Mouse (Mus musculus): ENCODE results near the gene Susd6.

The Susd6 gene

GRCm38 (mm10) chr12:80813872-80814271, 23.6 kb downstream of the Susd6 start:
- no peak for DNase-seq (ENCODE audit: low spot score)

DNA sequence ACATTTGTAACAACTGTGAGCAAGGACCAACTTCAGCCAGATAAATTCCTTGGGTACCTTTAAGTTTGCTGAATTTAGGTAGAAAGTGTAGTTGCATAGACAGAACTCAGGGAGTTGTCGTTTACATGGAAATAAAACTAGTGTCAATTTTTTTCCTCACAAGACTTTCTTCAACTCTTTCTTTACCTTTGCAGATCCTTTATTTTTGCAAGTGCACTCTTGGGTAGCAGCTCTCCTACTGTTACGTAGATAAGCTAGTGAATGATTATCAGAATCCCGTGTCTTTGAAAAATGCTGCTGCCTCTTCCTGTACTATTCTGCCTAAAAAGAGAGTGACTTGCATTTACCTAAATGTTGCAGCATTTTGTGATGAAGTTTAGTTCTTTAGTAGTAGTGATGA, 24.2 kb downstream of the Susd6 start:
- DNase-seq (ENCODE audit: low spot score), result no peak

- no peak for DNase-seq (ENCODE audit: low spot score)
Observed at GRCm38 (mm10) chr12:80815298-80815697, 25.0 kb downstream of the Susd6 start.

GRCm38 (mm10) chr12:80815893-80816292, 25.6 kb downstream of the Susd6 start:
- no peak for DNase-seq (ENCODE audit: low spot score)

DNA sequence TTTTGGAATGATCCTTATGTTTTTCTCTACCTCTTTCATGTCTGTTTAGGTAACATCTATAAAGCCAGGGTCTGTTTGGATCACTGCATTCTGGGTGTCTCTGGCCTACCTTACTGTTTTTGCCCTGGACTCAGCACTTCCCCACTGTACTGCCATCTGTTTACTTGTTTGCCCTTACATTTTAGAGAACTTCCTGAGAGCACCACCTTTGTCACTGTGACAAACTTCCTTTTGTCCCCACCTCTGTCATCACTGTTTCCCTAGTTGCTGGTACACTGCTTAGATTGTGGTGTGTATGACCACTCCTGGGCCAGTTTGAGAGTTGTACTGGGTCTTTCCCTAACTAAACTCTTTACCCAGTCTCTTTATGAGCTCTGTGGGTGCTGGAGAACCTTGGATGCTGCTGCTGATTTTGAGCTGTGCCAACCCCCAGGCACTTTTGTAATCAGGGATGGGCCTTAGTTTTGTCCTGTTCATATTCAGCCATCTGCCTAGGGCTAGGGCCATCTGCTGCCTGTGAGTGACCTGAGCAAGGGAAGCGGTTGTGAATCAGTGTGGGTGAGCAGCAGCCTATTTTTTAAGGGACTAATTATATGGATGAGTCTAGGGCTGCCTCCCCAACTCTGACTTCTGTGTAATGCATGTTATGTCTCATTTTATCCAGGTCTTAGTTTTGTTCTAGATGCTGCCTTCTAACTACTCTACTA, 26.2 kb downstream of the Susd6 start:
- DNase-seq (ENCODE audit: low spot score), result no peak

DNA sequence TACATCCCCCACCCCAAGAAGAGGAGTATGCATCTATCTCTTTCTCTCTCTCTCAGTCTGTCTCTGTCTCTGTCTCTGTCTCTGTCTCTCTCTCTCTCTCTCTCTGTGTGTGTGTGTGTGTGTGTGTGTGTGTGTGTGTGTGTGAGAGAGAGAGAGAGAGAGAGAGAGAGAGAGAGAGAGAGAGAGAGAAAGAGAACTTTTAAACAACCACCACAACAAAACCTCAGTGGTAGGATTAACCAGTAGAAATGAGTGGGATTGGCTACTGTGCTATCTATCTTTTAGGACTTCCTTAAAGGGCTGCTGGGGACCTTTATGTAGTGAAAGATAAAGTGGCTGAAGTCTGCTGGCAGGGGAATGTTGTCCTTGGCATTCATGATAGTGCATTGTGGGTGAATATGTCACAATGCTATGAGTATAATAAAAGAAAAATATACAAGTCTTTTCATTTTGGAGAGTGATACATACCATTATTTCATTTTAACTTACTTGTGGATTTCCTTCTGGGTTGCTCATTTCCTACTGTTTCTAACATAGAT, 27.5 kb downstream of the Susd6 start:
- DNase-seq (ENCODE audit: low spot score), result no peak

GRCm38 (mm10) chr12:80819020-80819419, 28.7 kb downstream of the Susd6 start:
- DNase-seq (ENCODE audit: low spot score), result peak; percentile 61

- peak; percentile 54 for DNase-seq (ENCODE audit: low spot score)
Observed at GRCm38 (mm10) chr12:80821312-80822007, 31.1 kb downstream of the Susd6 start.

DNA sequence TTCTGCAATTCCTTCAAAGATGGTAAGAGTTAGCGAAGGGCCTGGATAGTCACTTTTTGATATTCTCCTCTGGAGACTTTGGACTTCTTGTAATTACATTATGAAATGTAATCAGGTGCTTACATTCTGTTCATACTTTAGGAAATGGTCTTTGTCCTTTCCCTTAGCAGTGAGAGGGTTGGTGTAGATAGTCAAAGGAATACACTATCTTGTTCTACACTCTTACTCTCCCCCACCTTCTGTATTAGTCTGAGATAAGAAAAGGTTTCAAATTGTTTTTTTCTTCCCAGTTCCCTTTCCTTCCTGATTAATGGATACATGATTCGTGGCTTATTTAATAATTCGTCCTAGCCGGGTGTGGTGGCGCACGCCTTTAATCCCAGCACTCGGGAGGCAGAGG, 32.2 kb downstream of the Susd6 start:
- DNase-seq (ENCODE audit: low spot score), result no peak

GRCm38 (mm10) chr12:80824202-80824601, 33.9 kb downstream of the Susd6 start:
- no peak for DNase-seq (ENCODE audit: low spot score)

- no peak for DNase-seq (ENCODE audit: low spot score)
Observed at GRCm38 (mm10) chr12:80826423-80826822, 36.1 kb downstream of the Susd6 start.

GRCm38 (mm10) chr12:80827464-80828015, 37.2 kb downstream of the Susd6 start:
- peak; percentile 66 for DNase-seq (ENCODE audit: low spot score)

- no peak for DNase-seq (ENCODE audit: low spot score)
Observed at GRCm38 (mm10) chr12:80828020-80828419, 37.7 kb downstream of the Susd6 start.

DNA sequence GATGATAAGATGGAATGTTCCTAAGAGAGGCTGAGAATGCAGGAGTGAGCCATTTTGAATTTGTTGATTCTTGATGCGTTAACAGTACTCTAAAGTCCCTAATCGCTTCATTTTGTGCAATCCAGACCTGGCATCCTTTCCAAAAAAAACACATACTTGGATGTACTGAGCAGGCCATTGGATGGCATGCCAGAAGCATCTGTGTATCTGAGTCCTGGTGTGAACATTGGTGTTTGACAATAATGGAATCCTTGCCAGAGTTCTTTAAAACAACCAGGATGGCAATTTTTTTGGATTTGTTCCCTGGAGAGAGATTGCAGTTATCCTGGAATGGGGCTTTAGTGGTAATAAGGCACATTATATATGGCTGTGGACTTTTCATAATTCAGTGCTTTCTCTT, 38.6 kb downstream of the Susd6 start:
- no peak for DNase-seq (ENCODE audit: low spot score)

DNA sequence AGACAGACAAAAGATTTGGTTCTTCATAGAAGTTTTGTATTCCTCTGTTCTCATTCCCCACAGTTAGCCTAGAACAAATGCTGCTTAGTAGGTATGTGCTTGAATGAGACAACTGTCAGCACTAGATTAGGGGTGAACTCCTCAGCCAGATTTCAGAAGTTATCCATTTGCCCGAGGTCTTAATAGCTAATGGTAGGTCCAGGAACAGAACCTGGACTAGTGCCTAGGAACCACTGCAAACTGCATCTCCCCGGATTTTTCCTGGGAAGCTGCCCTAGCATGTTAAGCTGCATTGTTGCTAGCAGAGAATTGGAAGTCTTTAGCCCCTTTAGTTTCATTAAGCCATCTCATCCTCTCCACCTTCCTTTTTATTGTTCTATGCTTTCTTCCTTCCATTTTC, 39.9 kb downstream of the Susd6 start:
- DNase-seq (ENCODE audit: low spot score), result no peak

- no peak for DNase-seq (ENCODE audit: low spot score)
Observed at GRCm38 (mm10) chr12:80830820-80831219, 40.5 kb downstream of the Susd6 start.

DNA sequence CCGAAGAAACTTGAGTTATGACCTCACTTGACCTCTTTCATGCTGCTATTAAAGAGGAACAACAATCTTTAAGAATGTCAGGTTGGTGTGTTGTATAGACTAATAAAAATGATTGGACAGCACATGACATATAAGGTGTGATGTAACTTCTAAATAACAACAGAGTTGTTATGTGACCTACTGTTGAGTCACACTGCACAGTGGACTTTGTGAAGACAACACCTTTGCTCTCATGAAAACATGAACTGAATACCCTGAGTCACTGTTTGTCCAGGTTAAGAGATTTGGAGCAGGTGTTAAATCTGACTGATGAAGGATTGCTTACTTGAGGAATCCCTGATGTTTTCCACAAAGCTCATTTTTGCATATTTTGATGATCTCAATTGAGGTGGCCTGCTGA, 42.0 kb downstream of the Susd6 start:
- DNase-seq (ENCODE audit: low spot score), result no peak

DNA sequence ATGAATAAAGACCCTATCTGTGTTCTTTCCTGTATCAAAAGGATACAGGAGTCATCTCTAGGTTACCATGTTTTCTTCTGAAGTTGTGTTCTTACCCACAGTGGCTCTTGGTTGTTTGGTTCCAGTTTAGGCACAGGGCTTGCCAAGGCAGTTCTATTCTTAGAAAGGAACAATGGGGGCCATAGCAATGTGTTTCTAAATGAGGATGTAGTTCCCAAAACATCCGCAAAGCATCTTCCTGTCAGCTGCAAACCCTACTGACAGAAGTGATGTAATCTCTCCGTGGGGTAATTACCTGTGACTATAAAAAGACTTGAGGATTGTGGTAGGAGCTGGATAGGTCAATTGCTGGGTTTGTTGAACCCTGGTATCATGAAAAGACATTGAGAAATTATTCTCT, 43.2 kb downstream of the Susd6 start:
- DNase-seq (ENCODE audit: low spot score), result peak; percentile 81

DNA sequence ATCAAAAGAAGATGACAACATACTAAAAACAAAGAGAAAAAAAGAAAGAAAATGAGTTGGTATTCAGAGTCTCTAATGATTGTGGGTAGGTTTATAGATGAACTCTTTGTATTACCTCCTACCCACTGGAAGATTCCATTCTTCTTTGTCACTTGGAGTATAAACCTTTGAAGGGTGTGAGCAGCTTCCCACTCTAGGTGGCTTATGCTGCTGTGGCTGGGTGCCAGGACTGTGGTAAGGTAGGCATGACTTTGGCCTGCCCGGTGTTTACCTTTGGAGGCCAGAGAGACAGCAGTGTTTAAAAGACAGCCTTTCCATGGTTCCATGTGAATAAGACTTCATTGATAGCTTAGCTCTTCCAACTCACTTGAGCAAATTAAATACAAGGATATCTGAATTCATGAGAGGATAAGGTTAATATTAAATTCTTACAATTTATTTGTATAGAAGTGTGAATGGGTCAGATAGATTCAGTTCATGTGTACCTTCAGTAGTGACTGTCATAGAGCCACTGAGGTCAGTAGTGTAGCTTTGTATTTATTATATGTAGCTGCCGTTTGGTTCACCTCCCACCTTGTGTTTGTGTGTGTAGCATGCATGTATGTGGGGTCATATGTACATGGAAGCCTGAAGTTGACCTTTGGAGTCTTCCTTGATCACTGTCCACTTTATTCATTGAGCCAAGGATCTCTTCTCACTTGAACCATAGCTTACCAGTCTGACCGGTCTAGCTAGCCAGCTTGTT, 44.0 kb downstream of the Susd6 start:
- peak; percentile 73 for DNase-seq (ENCODE audit: low spot score)

GRCm38 (mm10) chr12:80834901-80835570, 44.7 kb downstream of the Susd6 start:
- no peak for DNase-seq (ENCODE audit: low spot score)

GRCm38 (mm10) chr12:80837614-80838013, 47.3 kb downstream of the Susd6 start:
- no peak for DNase-seq (ENCODE audit: low spot score)

- DNase-seq (ENCODE audit: low spot score), result no peak
Observed at GRCm38 (mm10) chr12:80838271-80838670, 48.0 kb downstream of the Susd6 start.
